ENCODE assay signal across 28 mouse cellular contexts in the genomic region with DNA sequence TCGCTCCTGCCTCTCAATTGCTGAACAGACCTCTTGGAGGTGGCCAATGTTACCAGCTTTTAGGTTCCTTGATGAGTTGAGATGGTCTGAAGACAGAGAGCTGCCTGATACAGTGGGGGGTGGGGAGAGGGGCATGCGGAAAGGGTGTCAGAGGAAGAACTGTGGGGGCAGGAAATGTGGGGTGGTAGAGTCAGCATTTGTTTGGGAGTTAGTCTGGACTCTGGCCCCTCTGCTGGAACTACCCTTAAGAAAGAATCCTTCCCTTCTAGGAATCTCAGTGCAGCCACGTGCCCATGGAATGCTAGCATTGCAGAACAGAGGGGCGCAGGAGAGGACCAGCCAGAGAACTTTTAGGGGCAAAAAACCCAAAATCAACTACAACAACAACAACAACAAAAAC. TPM values are rescaled to one million over a fixed set of nuclear protein-coding genes. Genes with fewer than 3 reads are reported as not detected.
A peak's percentile ranks its signal among the peaks of the same experiment; 100 is the strongest.
DNase-seq lines count a peak whose midpoint lies in the region; ATAC-seq and TF ChIP-seq lines count a peak whose summit lies in the region.
"Had no signal": no experiment of that assay in that cellular context is flagged by ENCODE, and none has a peak within 500 bp of the region (broad histone marks: within the 10 kb centered on the region; RNA-seq: fewer than 3 reads in every experiment).

No protein-coding gene starts in this region.

- H3K4me3 ChIP-seq in kidney, adult 2 months (ENCODE audit: insufficient read depth, low read depth, low read length): no peak overlapping the region
- H3K4me3 ChIP-seq in kidney, embryonic 14.5 days (ENCODE audit: low read length): no peak overlapping the region
- H3K4me3 ChIP-seq: embryonic facial prominence, embryonic 10.5 days; embryonic facial prominence, embryonic 12.5 days; erythroblast, embryonic 14.5 days; forebrain, embryonic 10.5 days; forebrain, embryonic 12.5 days had no signal

- no peak for TF ChIP-seq POLR2A in kidney, adult 2 months (IDR thresholded peaks at IDR 0.05; ENCODE audit: low read depth, low read length)

- TF ChIP-seq CTCF in kidney, adult 2 months (conservative IDR thresholded peaks at IDR 0.05; ENCODE audit: insufficient read depth, insufficient read length, low read depth, low read length): no peak

- H3K4me1 ChIP-seq in kidney, adult 2 months (ENCODE audit: control insufficient read depth, insufficient read depth, low read length): no peaks in the 10 kb centered on the region
- no peaks in the 10 kb centered on the region for H3K4me1 ChIP-seq in kidney, embryonic 14.5 days (ENCODE audit: control insufficient read depth, insufficient read depth, low read length)
- H3K4me1 ChIP-seq: embryonic facial prominence, embryonic 12.5 days had no signal

- WGBS in kidney, adult 2 months: 53% methylated on average over 4 of the region's 4 CpGs
- WGBS in kidney, embryonic 14.5 days: 80% methylated on average over 4 of the region's 4 CpGs

- no peaks in the 10 kb centered on the region for H3K36me3 ChIP-seq in kidney, adult 2 months (ENCODE audit: control insufficient read depth, insufficient read depth, low read length)
- no peaks in the 10 kb centered on the region for H3K36me3 ChIP-seq in kidney, embryonic 14.5 days (ENCODE audit: control insufficient read depth, insufficient read depth, low read length)
- H3K36me3 ChIP-seq: embryonic facial prominence, embryonic 10.5 days; embryonic facial prominence, embryonic 12.5 days; forebrain, embryonic 10.5 days; forebrain, embryonic 12.5 days; G1E had no signal

- H3K4me2 ChIP-seq in kidney, embryonic 14.5 days (replicated peaks; ENCODE audit: low read depth, low read length): no peak overlapping the region
- H3K4me2 ChIP-seq: embryonic facial prominence, embryonic 12.5 days; forebrain, embryonic 12.5 days had no signal

- H3K27me3 ChIP-seq in kidney, adult 2 months (replicated peaks; ENCODE audit: control insufficient read depth, insufficient read depth, low read length): no peaks in the 10 kb centered on the region
- no peaks in the 10 kb centered on the region; the same call in 1 of the 2 replicates for H3K27me3 ChIP-seq in kidney, embryonic 14.5 days (ENCODE audit: control insufficient read depth, insufficient read depth, low read length)
- H3K27me3 ChIP-seq: CH12.LX had no signal

- intact Hi-C loops in heart, postnatal 14 days (cut with DNase I): no loop called here

- no peak for ATAC-seq in kidney, embryonic 14.5 days (ENCODE audit: low FRiP score, low TSS enrichment)
- ATAC-seq in erythroblast, adult 5-6 weeks (replicated peaks; ENCODE audit: low FRiP score, poor library complexity, severe bottlenecking): no peak
- ATAC-seq: activated CD4-positive, CD25-positive, alpha-beta regulatory T cell, adult 4 months; CD4-positive, CD25-positive, alpha-beta regulatory T cell, adult 4 months; forebrain, embryonic 14.5 days; Patski had no signal

- H3K9ac ChIP-seq in kidney, embryonic 14.5 days (ENCODE audit: low read depth, low read length): no peak overlapping the region
- H3K9ac ChIP-seq: embryonic facial prominence, embryonic 12.5 days; forebrain, embryonic 12.5 days had no signal

- no peaks in the 10 kb centered on the region for H3K9me3 ChIP-seq in kidney, embryonic 14.5 days (ENCODE audit: control insufficient read depth, low read length)
- H3K9me3 ChIP-seq: embryonic facial prominence, embryonic 10.5 days; embryonic facial prominence, embryonic 12.5 days; forebrain, embryonic 10.5 days; forebrain, embryonic 12.5 days; G1E had no signal

- H3K27ac ChIP-seq in kidney, adult 2 months (ENCODE audit: insufficient read depth, low read depth, low read length): no peak overlapping the region
- H3K27ac ChIP-seq in kidney, embryonic 14.5 days (ENCODE audit: low read depth, low read length): no peak overlapping the region
- H3K27ac ChIP-seq: forebrain, embryonic 12.5 days had no signal

- DNase-seq in heart, adult 11 months: peak; percentile 77
- DNase-seq in heart, postnatal 14 days: no peak
- DNase-seq in kidney, adult 2 months: peak; percentile 38
- DNase-seq in kidney, adult 18-20 months: no peak
- peak; percentile 24 to 26 for DNase-seq in kidney, postnatal 36 days
- peak; percentile 51 for DNase-seq in yolk sac, embryonic 10.5 days (ENCODE audit: low spot score)
- DNase-seq: adrenal gland, adult 8-10 months; adrenal gland, postnatal 14 days; adrenal gland, postnatal 36 days; B cell, adult 2 months; cerebellum, adult 11-12 months; cerebellum, adult 2 months; cerebellum, adult 9-10 months; cerebellum, postnatal 10 days; cerebellum, postnatal 25 days had no signal

RNA-seq across cellular contexts. Expression of a gene that starts 16.3 kb away (rescaled TPM):
- 10 to 100 TPM; 38.9 to 39.2 TPM for total RNA-seq in heart, postnatal 14 days (2021)
- polyA plus RNA-seq in kidney, adult 2 months (2012; rRNA removed): 62.0 and 82.9 TPM in 2 replicates
- polyA plus RNA-seq in kidney, embryonic 14.5 days (2014; fragmentation: Nextera tagmentation; extraction: Ambion mirVana): 4.1 and 7.5 TPM in 2 replicates
- 1.3 and 7.9 TPM in 2 replicates for total RNA-seq in erythroblast, adult 5-6 weeks (2015; ENCODE audit: low replicate concordance)
- 1.4 and 7.0 TPM in 2 replicates for total RNA-seq in erythroblast, adult 5-6 weeks (2017; ENCODE audit: low replicate concordance)

Comparison
In these comparisons a context has a peak if more than half of its experiments do, and no peak if none do; other contexts are left out.
1. DNase-seq: peak in heart, adult 11 months (single experiment), kidney, adult 2 months (single experiment), kidney, postnatal 36 days (2 of 2) and yolk sac, embryonic 10.5 days (single experiment); none in heart, postnatal 14 days (0 of 2) and kidney, adult 18-20 months (single experiment).
2. RNA of a gene that starts 16.3 kb away (total RNA-seq): 38.9 to 39.2 TPM in heart, postnatal 14 days; 1.3 to 7.9 TPM in erythroblast, adult 5-6 weeks; every median in the first group is over 4 times any median in the second.